Mouse (Mus musculus) inflammation-experienced regulatory T-cells, adult 6 months (primary cell): ENCODE results near the gene Alb. TPM values are rescaled to one million over a fixed set of nuclear protein-coding genes. Genes with fewer than 3 reads are reported as not detected.

Source experiments
- ATAC-seq: one replicate; pipeline ENCODE4 v1.8.0; 2017
- polyA plus RNA-seq, 3 experiments: library from polyadenylated mRNA; unstranded; fragments of 100-300 nt; shearing (Covaris generic); gene quantifications; one replicate each; pipeline ENCODE4 v1.2.1; 2017

Gene Alb
- polyA plus RNA-seq, 3 experiments from 2014 or later, result not detected

DNA sequence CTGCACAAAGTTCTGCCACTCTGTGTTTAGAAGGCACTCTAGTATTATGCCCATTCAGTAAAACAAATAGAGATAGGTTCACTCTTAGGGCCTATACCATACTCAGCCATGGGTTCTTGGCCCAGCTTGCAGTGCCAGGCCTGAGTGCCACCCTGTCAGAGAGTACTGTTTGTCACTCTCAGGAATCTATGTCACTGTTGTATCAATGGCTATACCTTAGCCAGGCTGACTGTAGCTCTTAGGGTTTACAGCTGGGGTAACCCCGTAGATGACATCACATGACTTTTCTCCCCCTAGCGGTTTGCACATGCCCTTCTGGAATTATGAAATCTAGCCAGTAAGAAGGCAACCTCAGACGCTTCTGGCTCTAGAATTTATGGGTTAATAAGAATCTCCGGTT lies 33.6 kb downstream of the Alb start:
- no peak for ATAC-seq

DNA sequence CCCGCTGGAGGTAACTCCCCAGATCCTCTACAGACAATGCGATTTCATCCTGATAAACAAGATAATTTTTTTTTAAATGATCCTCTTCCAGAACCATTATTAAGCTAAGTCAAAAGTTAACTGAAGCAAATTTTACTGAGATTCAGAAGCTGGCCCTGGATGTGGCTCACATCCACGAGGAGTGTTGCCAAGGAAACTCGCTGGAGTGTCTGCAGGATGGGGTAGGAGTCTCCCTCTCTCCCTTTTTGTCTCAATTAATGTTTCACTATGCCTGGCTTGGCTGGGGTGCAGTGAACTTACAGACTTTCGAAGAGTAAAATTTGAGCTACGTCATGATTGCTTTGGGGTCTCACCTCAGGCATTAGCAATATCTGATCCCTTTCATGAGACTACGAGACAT lies 38.8 kb downstream of the Alb start:
- ATAC-seq, result no peak

DNA sequence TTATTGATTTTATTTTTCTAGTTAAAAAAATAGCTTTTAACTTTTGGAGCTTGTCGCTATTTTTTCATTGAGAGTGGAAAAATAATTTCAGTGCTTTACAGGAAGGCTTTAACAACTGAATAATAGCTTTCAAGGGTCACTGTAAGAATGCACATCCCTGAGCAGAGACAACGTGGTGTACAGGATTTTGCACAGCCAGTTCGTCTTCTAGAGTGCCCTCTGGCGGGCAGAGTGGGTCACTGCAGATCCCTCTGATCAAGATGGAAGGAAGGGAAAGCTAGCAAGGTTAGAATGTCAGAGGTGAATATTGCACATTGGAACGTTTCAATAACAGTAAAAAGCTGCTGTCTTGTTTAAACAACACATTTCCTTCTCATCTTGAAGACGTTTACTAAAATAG lies 40.0 kb downstream of the Alb start:
- peak; percentile 67 for ATAC-seq

DNA sequence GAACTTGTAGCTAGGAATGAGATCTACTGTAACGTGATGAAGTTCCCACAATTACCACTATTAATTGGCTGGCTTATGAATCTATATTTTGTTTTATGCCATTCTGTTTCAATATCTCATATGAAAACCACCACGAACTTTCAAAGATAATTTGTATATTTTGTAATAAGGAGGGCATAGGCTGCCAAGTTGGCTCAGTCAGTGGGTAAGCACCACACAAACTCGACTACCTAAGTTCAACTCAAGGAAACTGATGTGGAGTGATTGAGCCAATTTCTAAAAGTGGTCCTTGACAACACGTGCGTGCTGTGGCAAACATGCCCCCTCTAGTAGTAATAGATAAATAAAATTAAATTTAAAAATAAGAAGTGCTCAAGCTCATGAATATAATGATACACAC lies 41.1 kb downstream of the Alb start:
- ATAC-seq, result no peak

DNA sequence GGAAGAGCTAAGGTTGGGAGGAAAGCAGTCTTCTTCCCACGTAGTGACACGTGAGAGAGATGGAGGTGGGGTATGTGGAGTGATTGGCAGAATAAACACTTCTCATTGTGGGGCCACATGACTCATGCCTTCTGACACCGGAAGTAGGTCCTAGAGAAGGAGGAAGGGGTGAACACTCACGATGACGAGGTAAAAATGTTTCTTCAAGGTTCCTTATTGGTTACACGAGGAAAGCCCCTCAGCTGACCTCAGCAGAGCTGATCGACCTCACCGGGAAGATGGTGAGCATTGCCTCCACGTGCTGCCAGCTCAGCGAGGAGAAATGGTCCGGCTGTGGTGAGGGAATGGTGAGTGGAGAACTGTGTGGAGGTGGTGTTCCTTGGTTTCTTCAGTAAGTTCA lies 44.0 kb downstream of the Alb start:
- no peak for ATAC-seq

DNA sequence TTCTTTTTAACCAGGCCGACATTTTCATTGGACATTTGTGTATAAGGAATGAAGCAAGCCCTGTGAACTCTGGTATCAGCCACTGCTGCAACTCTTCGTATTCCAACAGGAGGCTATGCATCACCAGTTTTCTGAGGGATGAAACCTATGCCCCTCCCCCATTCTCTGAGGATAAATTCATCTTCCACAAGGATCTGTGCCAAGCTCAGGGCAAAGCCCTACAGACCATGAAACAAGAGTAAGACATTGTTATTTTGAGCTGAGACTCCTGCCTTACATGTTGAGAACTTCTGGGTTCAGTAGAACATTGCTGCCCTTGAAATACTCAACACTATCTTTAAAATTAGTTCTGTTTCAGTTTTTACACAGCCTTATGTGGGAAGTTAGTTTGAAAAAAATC lies 45.8 kb downstream of the Alb start:
- ATAC-seq, result no peak

DNA sequence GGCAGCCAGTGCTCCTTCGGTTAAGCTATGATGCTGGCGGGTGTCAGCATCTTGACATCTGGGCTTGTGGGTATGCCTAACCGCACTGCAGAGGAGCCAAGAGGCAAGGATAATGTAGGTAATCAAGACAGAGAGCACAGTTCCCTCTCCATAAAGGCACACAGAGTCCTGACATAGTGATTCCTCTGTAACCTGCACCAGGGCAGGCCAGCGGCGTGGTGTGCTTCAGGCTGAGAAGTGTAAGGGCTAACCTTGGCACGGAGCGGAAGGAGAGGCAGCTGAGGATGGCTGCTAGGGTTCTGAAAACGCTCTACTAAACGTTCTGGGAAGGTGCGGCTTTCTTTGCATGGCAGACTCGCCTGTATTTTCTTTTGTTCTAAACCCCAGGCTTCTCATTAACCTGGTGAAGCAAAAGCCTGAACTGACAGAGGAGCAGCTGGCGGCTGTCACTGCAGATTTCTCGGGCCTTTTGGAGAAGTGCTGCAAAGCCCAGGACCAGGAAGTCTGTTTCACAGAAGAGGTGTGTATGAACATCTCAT lies 46.8 kb downstream of the Alb start:
- ATAC-seq, result no peak

DNA sequence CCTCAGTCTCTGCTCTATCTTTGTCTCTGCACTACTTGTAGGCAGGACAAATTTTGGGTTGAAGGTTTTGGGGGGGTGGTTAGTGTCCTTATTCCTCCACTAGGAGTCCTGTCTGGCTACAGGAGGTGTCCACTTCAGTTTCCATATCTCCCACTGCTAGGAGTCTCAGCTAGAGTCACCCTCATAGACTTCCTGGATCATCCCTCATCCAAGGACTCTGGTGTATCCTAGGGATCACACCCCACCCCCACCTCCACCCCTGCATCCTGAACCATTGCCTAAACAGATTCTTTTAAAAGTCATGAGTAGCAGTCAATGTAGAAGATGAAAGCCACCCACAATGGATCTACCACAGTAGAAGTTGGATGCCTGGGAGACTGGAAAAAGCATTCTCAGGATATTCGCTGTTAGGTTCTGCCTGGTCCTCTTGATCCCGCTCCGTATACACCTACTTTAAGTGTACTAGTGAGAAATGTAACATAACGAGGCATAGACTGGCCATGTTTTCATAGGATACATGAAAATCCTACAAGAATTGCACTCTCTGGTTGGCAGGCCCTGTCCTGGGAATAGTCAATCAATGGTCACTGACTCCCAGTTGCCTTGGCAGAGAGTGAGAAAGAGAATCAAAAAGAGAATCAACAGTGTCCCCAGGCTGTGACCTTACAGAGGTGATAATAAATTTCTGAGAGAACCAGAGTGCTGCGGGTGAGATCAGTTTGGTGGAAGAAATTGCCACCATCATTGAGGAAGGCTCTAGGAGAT lies 49.3 kb downstream of the Alb start:
- no peak for ATAC-seq

DNA sequence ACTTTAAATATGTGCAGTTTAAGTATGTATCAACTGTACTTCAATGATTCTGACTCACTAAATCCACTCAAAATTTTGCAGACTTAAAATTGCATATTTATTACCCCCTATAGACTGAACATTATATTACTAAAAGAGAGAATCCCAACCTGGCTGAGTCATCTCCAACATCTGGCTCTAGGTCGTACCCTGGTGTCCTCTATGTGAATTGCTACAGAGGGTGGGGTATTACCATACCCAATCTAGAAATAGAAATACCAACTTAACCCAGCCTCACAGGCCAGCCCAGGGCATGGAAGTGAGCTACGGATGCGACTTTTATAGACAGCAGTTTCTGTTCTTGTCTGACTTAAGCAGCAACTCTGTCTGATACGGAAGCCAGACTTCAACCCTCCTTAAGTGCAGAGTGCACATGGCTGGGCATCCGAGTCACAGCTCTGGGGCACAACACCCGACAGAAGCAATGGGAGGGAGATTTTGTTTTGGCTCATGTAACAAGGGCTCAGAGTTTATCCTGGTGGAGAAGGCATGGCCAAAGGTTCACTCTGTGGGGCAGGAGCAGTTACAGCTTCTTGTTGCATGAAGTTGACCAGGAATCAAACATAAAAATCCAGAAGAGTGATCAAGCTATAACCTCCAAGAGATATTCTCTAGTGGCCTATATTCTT lies 51.7 kb downstream of the Alb start:
- ATAC-seq, result no peak

DNA sequence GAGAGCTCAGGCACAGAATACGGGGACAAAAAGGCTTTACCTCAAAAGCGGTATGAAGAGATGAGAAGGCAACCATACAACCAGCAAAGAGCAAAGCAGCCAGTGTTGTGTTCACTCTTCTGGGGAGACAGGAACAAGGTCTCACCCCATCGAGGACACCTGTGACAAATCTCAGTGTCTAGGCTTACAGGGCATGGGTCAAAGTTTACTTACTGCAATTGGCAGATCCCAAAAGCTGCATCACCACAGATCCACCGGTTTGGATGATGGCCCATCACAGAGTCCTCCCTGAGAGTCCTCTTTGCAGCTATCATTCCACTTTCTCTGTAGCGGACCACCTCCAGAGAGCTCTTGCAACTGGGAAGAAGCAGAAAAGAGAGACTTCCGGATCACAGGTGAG lies 54.9 kb downstream of the Alb start:
- ATAC-seq, result no peak

DNA sequence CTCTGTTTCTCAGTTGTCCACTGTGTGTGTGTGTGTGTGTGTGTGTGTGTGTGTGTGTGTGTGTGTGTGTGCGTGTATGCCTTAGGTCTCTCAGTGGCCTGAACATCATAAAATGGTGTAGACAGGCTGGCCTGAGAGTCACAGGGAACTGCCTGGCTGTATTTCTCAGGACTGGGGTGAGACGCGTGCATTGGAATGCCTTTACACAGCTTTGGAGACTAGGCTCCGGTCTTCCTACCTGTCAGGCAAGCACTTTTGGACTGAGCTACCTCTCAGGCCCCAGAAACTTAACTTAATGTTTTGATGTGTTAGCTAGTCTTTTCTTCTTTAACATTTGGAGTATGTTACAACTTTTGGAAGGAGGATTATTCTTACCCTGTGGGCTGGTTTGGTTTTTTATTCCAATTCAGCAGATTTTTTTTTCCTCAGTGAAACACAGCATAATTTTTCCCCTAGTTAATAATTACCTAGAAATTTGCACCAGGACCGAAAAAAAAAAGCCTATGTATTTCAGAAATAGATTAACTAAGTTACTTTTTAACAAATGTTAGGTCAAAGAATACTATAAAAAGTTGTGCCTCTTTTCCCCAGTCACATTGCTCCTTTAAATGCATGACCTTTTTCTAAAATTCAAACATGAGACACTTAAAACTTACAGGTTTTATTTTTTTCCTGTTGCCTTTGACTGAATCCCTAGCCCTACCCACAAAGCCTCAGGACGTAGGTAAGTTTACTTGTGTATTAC lies 57.8 kb downstream of the Alb start, which contains the start of gene Afm:
TSS of gene Afm (plus strand) at position 577 of the 745 bp plus-strand sequence.
- no peak for ATAC-seq

Other genes starting within 250 kb of the Alb start
- 10 to 100 TPM; 15.8 to 21.6 (median 16.6) TPM for gene Cox18, start 236.9 kb upstream of the Alb start, polyA plus RNA-seq
- gene Ankrd17, start 94.3 kb upstream of the Alb start, polyA plus RNA-seq, result 10 to 100 TPM; 40.5 to 64.2 (median 52.0) TPM
- gene Gm9958, start 93.7 kb upstream of the Alb start, polyA plus RNA-seq, result 1 to 10 TPM in 2 of 3 experiments, under 1 TPM in 1; 0.70 to 3.1 (median 1.4) TPM
- gene Afp, start 29.8 kb downstream of the Alb start, polyA plus RNA-seq, result 1 to 10 TPM in 2 of 3 experiments, under 1 TPM in 1; 0.52 to 2.9 (median 2.1) TPM
- gene Afm, start 58.0 kb downstream of the Alb start, polyA plus RNA-seq, result not detected
- under 1 TPM in 1 of 3 experiments, not detected in 2; 0.30 TPM for gene 5830473C10Rik, start 100.2 kb downstream of the Alb start, polyA plus RNA-seq
- 1 to 10 TPM; 1.7 to 3.9 (median 2.1) TPM for gene Rassf6, start 179.8 kb downstream of the Alb start, polyA plus RNA-seq